Mouse (Mus musculus) left cerebral cortex, postnatal 36 days (tissue): Measurements from ENCODE around the gene Tlx1. TPM values are rescaled to one million over a fixed set of nuclear protein-coding genes. Genes with fewer than 3 reads are reported as not detected.

ENCODE experiments used
- DNase-seq, 2 experiments: peaks; one replicate each; pipeline ENCODE4 v3.0.0; 2021 to 2022; ENCODE audit warnings: low spot score in 2 of 2, mixed read lengths in 1 of 2
- intact Hi-C: fragments of 180-260 bp; cut with DNase I; formaldehyde crosslinking; loops from one replicate; pipeline ENCODE4 v1.15.1; 2025
- total RNA-seq, 2 experiments: library from RNA; stranded (reverse); gene quantifications; 2 replicates each; pipeline ENCODE4 v1.2.3; 2021

Tlx1 gene
- not detected for total RNA-seq

GRCm38 (mm10) chr19:45150490-45151181 lies at the start of gene Tlx1:
TSS of gene Tlx1 (plus strand) at chr19:45150680.
- intact Hi-C loops, result no loop called here
- no peak for DNase-seq

- DNase-seq, result no peak
- intact Hi-C loops, result no loop called here
Measured at GRCm38 (mm10) chr19:45105591-45105990, 44.9 kb upstream of the Tlx1 start.

- no peak for DNase-seq
- intact Hi-C loops, result no loop called here
Measured at GRCm38 (mm10) chr19:45106689-45107088, 43.8 kb upstream of the Tlx1 start.

GRCm38 (mm10) chr19:45110681-45111080 lies 39.8 kb upstream of the Tlx1 start:
- intact Hi-C loops, result no loop called here
- DNase-seq, result no peak

DNA sequence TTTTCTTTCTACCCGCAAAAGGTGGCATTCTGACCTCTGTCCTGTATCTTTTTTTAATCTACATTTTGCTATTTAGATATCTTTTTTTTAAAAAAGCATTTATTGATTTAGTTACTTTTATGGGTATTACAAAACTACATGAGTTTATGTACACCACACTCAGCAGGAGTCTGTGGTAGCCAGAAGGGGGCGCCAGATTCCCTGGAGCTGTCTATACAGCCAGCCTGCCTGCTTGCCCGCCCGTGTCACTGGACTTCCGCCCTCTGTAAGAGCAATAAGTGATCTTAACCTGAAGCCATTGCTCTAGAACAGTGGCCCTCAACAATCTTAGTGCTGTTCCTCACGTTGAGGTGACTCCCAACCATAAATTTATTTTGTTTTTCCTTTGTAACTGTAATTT lies 38.0 kb upstream of the Tlx1 start:
- DNase-seq, result no peak
- intact Hi-C loops, result no loop called here

- DNase-seq, result no peak
- intact Hi-C loops, result no loop called here
Measured at GRCm38 (mm10) chr19:45113791-45114460, 36.6 kb upstream of the Tlx1 start.

- no peak for DNase-seq
- intact Hi-C loops, result no loop called here
Measured at GRCm38 (mm10) chr19:45114772-45115171, 35.7 kb upstream of the Tlx1 start.

- DNase-seq, result peak in 1 of 2 experiments; percentile 7
- intact Hi-C loops, result loop anchor here (1.0 kb wide), 1 partner anchor 45 kb away; no protein-coding TSS in a partner anchor
Measured at GRCm38 (mm10) chr19:45116798-45117197, 33.7 kb upstream of the Tlx1 start.

GRCm38 (mm10) chr19:45131966-45132628 lies 18.4 kb upstream of the Tlx1 start:
- intact Hi-C loops, result no loop called here

GRCm38 (mm10) chr19:45142531-45142930 lies 7.9 kb upstream of the Tlx1 start:
- no peak for DNase-seq
- intact Hi-C loops, result no loop called here

More at GRCm38 (mm10) chr19:45131966-45132628, 18.4 kb upstream of the Tlx1 start:
- no peak for DNase-seq

GRCm38 (mm10) chr19:45143214-45143895 lies 7.1 kb upstream of the Tlx1 start:
- DNase-seq, result no peak
- intact Hi-C loops, result no loop called here

- intact Hi-C loops, result loop anchor here (5.0 kb wide), 1 partner anchor 385 kb away; no protein-coding TSS in a partner anchor
Measured at GRCm38 (mm10) chr19:45147071-45147470, 3.4 kb upstream of the Tlx1 start.

DNA sequence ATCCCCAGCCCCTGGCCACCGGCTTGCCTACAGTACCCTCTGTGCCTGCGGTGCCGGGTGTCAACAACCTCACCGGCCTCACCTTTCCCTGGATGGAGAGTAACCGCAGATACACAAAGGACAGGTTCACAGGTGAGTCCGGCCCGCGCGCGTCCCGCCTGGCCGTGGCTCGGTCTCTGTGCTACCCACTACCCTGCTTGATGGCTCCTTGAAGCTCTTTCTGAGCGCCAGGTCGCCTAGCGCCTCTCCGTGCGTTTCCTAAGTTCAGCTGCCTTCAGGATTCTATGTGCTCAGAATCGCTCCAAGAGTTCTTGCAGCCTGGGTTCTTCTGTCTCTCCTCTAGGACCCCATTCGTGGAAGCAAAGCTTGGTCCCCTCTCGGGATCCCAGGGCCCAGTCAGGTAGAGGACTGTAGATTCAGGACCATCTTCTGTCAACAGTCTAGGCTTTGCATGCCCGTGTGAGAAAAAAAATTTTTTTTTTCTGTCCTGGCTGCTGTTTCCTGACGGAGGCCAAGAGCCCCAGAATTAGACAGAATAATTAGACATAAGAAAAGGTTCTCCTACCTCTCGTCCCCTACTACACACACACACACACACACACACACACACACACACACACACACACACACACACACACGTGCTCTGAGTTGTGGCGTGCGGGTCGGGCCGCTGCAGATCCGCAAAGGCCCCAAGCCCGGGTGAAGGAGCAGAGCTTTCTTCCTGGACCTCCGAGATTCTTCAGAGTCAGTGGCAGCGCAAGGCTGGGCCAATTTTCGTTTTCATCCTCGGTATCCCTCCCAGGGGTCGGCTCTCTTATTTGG lies 1.1 kb downstream of the Tlx1 start:
- intact Hi-C loops, result no loop called here
- DNase-seq, result no peak

More at GRCm38 (mm10) chr19:45147071-45147470, 3.4 kb upstream of the Tlx1 start:
- no peak for DNase-seq

DNA sequence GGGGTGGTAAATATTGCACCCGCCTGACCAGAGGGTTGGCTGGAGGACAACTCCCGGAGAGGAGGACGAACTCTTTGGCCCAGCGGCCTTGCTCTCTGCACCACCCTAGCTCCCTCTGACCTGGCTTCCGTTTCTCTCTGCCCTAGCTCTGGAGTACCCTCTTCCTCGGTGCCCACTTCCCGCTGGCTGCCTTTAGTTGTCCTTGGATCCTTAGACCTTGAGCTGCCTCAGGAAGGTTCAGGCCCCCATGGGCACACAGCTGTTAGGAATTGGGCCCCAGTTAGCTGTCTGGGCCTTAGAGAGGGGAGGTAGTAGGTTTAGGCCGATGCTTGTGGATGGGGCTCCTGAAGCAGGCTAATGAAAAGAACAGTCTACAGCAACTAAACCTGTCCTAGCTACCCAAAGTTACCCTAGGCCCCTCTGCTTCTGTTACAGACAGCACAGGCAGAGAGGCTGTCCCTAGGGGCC lies 1.7 kb downstream of the Tlx1 start:
- no peak for DNase-seq
- intact Hi-C loops, result no loop called here

GRCm38 (mm10) chr19:45153311-45154058 lies 3.0 kb downstream of the Tlx1 start:
- intact Hi-C loops, result no loop called here
- DNase-seq, result no peak

DNA sequence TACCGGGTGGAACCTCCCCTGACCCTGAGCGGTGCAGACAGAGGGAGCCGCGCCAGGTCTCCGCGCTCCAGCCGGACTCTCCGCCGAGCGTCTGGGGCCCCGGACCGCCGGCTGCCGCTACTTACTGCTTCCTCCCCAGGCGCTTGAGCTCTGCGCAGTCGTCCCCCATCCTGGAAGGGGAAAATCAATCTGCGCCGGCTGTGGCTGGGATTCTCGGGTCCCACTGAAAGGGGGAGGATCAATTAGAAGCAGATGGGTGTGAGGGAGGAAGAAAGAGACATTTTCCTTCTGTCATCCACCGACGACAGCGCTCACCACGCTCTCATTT lies 3.5 kb downstream of the Tlx1 start:
- DNase-seq, result no peak
- intact Hi-C loops, result no loop called here

- no peak for DNase-seq
- intact Hi-C loops, result no loop called here
Measured at GRCm38 (mm10) chr19:45154521-45154920, 4.0 kb downstream of the Tlx1 start.

- intact Hi-C loops, result loop anchor here (5.0 kb wide), 2 partner anchors 77 to 1563 kb away; no protein-coding TSS in a partner anchor
- no peak for DNase-seq
Measured at GRCm38 (mm10) chr19:45155141-45155790, 4.8 kb downstream of the Tlx1 start.
